Mouse (Mus musculus) forebrain, embryonic 10.5 days (tissue): ENCODE measurements around the gene Tsga10. TPM values are rescaled to one million over a fixed set of nuclear protein-coding genes. Genes with fewer than 3 reads are reported as not detected.
A peak's percentile ranks its signal among the peaks of the same experiment; 100 is the strongest.
"Not testable (repeated sequence)": the region's sequence is repeated elsewhere in the genome, so short reads cannot be mapped to it uniquely, and the experiment has no call there.

Experiments
- DNase-seq: peaks from one replicate; pipeline ENCODE4 v3.0.0-alpha.2; 2017; ENCODE audit warnings: low spot score; ENCODE audit errors: extremely low spot score
- H3K27ac ChIP-seq: fragments of 300-500 bp; sonication (generic); 2 replicates; pipeline ENCODE4 v1.5.1; 2016; ENCODE audit warnings: mild to moderate bottlenecking
- H3K27me3 ChIP-seq: fragments of 300-500 bp; sonication (generic); 2 replicates; pipeline ENCODE4 v1.6.1; 2016; ENCODE audit warnings: mild to moderate bottlenecking; ENCODE audit not compliant: poor library complexity, severe bottlenecking
- H3K36me3 ChIP-seq: fragments of 300-500 bp; sonication (generic); replicated peaks from 2 replicates; pipeline ENCODE4 v1.6.1; 2016; ENCODE audit warnings: mild to moderate bottlenecking, moderate library complexity
- H3K4me1 ChIP-seq: fragments of 300-500 bp; sonication (generic); 2 replicates; pipeline ENCODE4 v1.6.1; 2016
- H3K4me3 ChIP-seq: fragments of 300-500 bp; sonication (generic); 2 replicates; pipeline ENCODE4 v1.5.1; 2016; ENCODE audit warnings: mild to moderate bottlenecking, moderate library complexity
- H3K9me3 ChIP-seq: fragments of 300-500 bp; sonication (generic); 2 replicates; pipeline ENCODE4 v1.6.1; 2016; ENCODE audit warnings: mild to moderate bottlenecking, moderate library complexity
- WGBS: fragments of 180-500 bp; shearing (Covaris S2); methylation state at CpG from one replicate; pipeline ENCODE4 v1.1.7; 2016; 5-methylcytosine and 5-hydroxymethylcytosine counted together
- polyA plus RNA-seq: library from polyadenylated mRNA; unstranded; fragments of >200 nt; fragmentation: Nextera tagmentation; extraction: Ambion mirVana; gene quantifications from 2 replicates; pipeline ENCODE4 v1.2.1, GENCODE M21; 2016

Gene Tsga10
- polyA plus RNA-seq, 1 experiment from 2014 or later, result 10.4 TPM

DNA sequence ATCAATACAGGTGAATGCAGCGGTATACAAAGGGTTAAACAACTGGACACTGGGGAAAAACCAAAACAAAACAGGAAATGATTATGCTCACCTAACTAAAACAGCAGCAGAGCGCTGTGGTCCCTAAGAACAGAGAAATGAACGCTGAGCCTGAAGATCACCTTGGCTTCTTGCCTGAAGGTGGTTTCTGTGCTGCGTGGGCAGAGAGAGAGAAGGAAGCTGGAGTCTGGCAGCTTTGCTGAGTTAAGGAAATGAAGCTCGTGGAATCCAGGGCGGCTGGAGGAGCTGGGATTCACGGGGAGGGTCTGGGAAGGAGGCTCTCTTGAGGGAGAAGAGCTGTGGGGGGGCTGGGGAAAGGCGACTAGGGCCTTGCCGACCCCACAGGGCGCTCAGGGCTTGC, 138.2 kb downstream of the Tsga10 start:
- no peak for DNase-seq
- no peaks in the 10 kb centered on the region for H3K27me3 ChIP-seq
- no peak overlapping the region for H3K27ac ChIP-seq
- no peaks in the 10 kb centered on the region for H3K4me1 ChIP-seq
- no peaks in the 10 kb centered on the region for H3K36me3 ChIP-seq
- WGBS, result 80% methylated on average over 10 of the region's 10 CpGs
- no peak overlapping the region for H3K4me3 ChIP-seq
- H3K9me3 ChIP-seq, result no peaks in the 10 kb centered on the region

DNA sequence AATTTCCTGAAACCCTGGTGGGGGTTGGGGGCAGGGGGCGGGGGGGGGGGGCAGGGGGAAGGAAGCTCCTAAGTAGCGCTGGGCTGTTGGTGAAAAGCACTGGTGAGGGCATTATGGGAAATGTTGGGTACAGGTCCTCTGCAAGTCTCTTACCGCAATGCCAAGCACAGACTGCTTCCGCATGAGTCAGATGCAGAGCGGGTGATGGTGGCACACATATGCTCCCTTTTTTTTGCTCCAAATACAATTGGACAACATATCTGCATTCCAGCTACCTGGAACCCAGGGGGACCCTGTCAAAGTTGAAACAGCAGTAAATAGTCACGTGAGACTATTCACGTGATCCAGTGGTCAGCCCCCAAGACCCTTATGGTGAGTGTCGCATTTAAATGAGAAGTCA, 139.0 kb downstream of the Tsga10 start:
- WGBS, result 82% methylated on average over 8 of the region's 8 CpGs
- H3K36me3 ChIP-seq, result no peaks in the 10 kb centered on the region
- no peak for DNase-seq
- no peak overlapping the region for H3K4me3 ChIP-seq
- no peaks in the 10 kb centered on the region for H3K4me1 ChIP-seq
- no peaks in the 10 kb centered on the region for H3K9me3 ChIP-seq
- H3K27me3 ChIP-seq, result peaks cover 5% of the 10 kb centered on the region; the same call in 1 of the 2 replicates
- no peak overlapping the region for H3K27ac ChIP-seq

DNA sequence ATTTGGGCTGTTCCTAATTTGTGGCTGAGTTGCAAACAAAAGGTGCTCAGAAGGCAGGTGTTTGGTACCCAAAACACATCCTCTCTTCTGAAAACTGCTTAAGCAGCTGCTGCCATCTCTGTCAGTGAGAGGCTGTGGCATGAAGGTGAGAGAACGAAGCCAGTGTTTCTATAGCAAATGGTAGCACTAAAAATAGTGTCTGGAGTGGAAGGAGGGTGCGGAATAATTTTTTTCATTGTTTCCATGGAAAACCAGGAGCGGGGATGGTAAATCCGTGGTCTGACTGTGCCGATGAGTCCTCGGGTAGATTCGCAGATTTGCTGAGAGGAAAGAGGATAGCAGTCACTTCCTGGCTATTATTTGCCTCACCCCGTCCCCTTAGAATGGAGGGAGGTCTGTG, 139.8 kb downstream of the Tsga10 start:
- H3K27me3 ChIP-seq, result peaks cover 9% of the 10 kb centered on the region
- no peak for DNase-seq
- H3K27ac ChIP-seq, result no peak overlapping the region
- 89% methylated on average over 8 of the region's 8 CpGs for WGBS
- H3K9me3 ChIP-seq, result no peaks in the 10 kb centered on the region
- no peak overlapping the region for H3K4me3 ChIP-seq
- H3K4me1 ChIP-seq, result no peaks in the 10 kb centered on the region
- H3K36me3 ChIP-seq, result no peaks in the 10 kb centered on the region

DNA sequence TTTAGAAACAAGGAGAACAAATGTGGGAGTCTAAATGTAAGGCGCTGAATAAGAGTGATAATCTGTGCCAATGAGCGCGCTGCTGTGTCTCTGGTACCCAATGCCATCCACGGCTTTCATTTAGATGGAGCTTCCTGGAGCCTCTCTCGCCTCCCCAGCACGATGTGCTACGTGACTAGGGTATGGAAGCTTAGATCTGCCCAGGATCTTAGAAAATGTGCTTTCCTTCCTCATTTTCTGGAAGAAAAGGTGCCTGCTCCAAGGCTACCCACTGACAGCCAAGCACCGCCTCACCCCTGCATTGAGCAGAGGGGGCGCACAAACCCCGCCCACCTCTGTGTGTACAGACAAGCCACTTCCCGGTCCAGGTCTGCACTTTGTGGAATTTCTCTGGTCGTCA, 140.3 kb downstream of the Tsga10 start:
- WGBS, result 78% methylated on average over 12 of the region's 12 CpGs
- H3K9me3 ChIP-seq, result no peaks in the 10 kb centered on the region

DNA sequence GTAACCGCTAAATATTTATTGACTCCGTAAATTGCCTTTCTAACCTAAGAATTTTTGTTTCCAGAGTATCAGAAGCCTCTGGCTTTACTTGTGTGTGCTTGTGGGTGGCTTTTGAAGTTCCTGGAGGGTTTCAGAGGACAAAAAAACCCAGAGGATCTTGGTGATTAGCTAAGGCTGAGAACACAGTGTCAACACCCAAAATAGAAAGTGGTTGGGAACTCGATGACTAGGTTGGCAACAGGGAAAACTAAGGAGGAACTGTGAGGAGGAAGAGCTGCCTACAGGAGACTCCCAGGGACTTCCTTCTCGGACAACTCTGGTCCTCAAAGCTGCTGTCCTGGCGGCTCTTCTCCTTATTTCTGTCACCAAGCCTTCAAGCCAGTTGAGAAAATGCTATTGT, 145.1 kb downstream of the Tsga10 start:
- peaks cover 15% of the 10 kb centered on the region for H3K4me1 ChIP-seq
- H3K36me3 ChIP-seq, result no peaks in the 10 kb centered on the region
- H3K27me3 ChIP-seq, result peaks cover 58% of the 10 kb centered on the region
- no peak for DNase-seq
- 83% methylated on average over 5 of the region's 5 CpGs for WGBS
- H3K27ac ChIP-seq, result no peak overlapping the region
- H3K4me3 ChIP-seq, result no peak overlapping the region
- no peaks in the 10 kb centered on the region for H3K9me3 ChIP-seq

More for the DNA sequence above, 140.3 kb downstream of the Tsga10 start:
- Histone ChIP-seq H3K27me3 (peaks cover 14% of the 10 kb centered on the region), H3K27ac (no peak overlapping the region), H3K4me3 (no peak overlapping the region), H3K36me3 (no peaks in the 10 kb centered on the region), H3K4me1 (no peaks in the 10 kb centered on the region)
- DNase-seq, result no peak

DNA sequence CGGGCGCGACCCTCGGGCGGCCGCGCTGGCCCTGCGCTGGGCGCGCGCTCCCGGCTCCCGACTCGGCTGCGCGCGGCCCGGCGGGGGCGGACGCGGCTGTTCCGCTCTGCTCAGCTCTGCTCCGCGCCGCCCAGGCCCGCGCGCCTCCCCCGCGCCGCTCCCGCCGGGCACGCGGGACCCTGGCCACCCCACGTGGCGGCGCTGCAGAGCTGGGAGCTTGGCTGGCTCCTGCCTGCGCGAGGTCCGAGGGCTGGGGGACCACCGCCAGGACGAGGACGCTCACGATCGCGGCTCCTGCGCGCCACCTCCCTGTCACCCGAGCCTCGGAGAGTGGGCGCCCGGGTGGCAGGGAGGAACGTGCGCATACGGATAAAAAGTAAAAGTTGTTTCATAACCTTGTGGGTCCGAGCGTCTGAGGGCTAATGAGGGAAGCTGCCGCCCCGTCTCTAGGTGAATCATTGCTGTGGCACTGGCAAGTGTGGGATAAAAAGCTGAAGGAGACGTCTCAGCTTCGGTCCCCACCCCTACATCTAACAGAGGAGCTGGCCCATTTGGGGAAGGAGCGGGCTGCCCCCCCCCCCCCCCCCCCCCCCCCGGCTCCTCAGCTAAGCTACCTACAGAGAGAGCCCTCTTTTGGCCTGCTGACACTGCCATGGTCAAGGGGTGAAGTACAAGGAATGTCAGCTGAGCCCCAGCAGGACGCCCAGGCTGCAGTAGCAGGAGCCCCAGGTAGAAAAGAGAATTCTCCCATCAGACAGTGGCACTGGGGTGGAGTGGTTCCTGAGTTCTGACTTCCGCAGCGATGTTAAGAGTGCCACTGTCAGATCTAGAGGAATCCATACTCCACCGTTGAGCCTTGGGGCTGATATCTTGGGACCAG, 146.2 kb downstream of the Tsga10 start, which contains the start of gene 2010300C02Rik:
Gene 2010300C02Rik (minus strand): TSS at position 325 of the 880 bp plus-strand sequence.
- Histone ChIP-seq H3K27me3 (peaks cover 58% of the 10 kb centered on the region), H3K4me3 (peak within 1 kb of the TSS; percentile 66)
- WGBS, result under 1% methylated on average over 67 of the region's 69 CpGs

DNA sequence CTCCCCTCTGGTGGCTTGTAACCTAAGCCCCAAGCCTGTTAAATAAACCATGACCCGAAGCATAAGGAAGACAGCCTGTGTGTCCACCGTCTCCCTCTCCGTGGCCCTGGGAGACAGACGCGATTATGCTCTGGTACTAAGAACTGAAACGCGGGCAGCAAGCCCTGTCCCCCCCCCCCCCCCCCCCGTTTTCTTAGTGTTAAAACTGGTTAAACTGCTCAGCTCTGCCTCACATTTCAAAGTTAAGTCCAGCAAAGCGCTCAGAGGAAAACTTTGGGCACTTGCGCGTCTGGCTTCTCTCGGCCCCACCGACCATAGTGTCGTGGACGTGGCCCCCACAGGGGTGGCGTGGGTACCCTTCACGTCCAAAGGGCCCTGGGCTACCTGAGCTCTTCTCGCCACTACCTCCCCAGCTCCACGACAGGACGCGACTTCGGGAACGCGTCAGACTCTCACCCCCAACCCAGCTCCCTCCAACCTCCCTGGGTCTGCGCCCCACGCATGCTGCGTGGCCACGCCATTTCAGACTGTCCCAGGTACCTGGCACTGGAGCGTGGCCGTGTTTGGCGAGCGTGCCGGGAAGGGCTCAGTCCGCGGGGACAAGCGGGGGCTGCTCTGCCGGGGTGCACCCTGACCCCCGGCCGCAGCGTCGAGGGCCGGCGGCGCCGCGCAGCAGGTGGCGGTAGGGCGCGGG, 147.1 kb downstream of the Tsga10 start:
- Histone ChIP-seq H3K36me3 (no peaks in the 10 kb centered on the region), H3K27ac (peak overlapping the region; percentile 35; the same call in 1 of the 2 replicates), H3K9me3 (no peaks in the 10 kb centered on the region), H3K27me3 (peaks cover 58% of the 10 kb centered on the region), H3K4me3 (peak overlapping the region; percentile 66), H3K4me1 (peaks cover 15% of the 10 kb centered on the region)
- DNase-seq, result no peak
- WGBS, result 5% methylated on average over 49 of the region's 49 CpGs

More for the DNA sequence above, 146.2 kb downstream of the Tsga10 start, which contains the start of gene 2010300C02Rik:
- H3K36me3 ChIP-seq, result no peaks in the 10 kb centered on the region
- H3K4me1 ChIP-seq, result peaks cover 15% of the 10 kb centered on the region
- H3K27ac ChIP-seq, result peak within 1 kb of the TSS; percentile 72
- H3K9me3 ChIP-seq, result no peaks in the 10 kb centered on the region
- peak; percentile 36 for DNase-seq

DNA sequence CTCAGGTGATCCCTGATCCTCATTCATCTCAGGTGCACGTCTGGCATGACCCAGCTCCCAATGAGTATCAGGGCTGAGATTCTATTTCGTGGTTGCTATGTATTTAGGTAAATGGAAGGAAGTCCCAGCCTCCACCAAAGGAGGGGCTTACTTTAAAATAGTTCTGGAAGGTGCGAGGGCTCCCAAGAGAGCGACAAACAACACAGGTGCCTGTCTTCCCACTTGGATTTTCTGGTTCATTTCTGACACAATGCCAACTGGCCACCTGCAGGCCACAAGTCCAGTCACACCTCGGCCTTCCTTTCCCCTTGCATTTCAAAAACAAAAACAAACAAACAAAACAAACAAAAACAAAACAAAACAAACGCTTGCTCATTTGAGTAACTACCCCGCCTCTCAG, 147.7 kb downstream of the Tsga10 start:
- no peak overlapping the region for H3K27ac ChIP-seq
- H3K27me3 ChIP-seq, result peaks cover 58% of the 10 kb centered on the region
- no peaks in the 10 kb centered on the region for H3K9me3 ChIP-seq
- WGBS, result 54% methylated on average over 7 of the region's 7 CpGs
- no peak overlapping the region for H3K4me3 ChIP-seq
- DNase-seq, result no peak
- no peaks in the 10 kb centered on the region for H3K36me3 ChIP-seq
- peaks cover 15% of the 10 kb centered on the region for H3K4me1 ChIP-seq

DNA sequence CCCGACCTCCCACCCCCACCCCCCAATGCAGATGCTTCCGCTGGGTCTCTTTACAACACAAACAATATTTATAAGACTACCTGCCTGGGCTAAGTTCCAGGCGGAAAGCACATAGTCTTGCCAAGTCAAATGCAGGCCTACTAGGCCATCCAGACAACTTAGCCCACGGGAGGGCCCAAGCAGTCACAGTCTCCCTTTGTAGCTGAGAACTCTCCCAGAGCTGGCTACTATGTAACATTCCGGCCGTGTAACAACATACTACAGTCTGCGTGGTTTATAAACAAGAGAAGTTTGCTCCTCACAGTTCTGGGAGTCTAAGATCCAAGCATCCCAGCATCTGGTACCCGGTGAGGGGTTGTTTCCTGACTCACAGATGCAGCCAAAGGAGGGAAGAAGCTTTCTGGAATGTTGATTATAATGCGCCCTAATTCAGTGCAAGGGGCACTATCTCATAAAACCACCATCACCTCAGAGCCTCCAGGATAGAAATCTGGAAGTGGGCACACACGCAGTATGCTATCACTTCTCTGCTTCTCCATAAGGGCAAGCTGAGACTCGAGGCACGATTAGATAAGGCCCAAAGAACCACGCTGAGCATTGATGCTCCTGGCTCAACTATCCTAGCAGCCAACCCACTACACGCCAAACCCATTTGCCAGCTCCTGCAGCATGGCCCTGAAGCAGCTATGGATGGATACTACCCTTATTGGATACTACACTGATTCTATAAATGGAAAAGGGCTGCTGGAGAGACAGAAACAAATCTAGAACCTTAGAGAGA, 148.6 kb downstream of the Tsga10 start:
- H3K9me3 ChIP-seq, result no peaks in the 10 kb centered on the region
- DNase-seq, result no peak
- peaks cover 56% of the 10 kb centered on the region for H3K27me3 ChIP-seq
- H3K36me3 ChIP-seq, result no peaks in the 10 kb centered on the region
- peaks cover 15% of the 10 kb centered on the region for H3K4me1 ChIP-seq
- WGBS, result 83% methylated on average over 14 of the region's 14 CpGs
- no peak overlapping the region for H3K4me3 ChIP-seq
- no peak overlapping the region for H3K27ac ChIP-seq

DNA sequence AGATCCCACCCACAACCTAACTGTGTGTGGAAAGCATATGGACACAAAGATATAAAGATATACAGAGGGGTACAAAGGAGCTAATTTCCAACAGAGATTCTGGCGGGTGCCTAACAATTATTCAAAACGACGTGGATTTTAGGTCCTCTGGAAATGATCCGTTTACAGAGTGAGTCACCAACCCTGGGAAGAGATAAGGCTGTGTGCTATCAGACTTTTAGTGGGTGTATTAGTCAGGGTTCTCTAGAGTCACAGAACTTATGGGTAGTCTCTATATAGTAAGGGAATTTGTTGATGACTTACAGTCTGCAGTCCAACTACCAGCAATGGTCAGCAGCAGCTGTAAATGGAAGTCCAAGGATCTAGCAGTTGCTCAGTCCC, 153.9 kb downstream of the Tsga10 start:
- not testable (repeated sequence) for H3K27me3 ChIP-seq, H3K9me3 ChIP-seq
- 89% methylated on average over 4 of the region's 4 CpGs for WGBS

DNA sequence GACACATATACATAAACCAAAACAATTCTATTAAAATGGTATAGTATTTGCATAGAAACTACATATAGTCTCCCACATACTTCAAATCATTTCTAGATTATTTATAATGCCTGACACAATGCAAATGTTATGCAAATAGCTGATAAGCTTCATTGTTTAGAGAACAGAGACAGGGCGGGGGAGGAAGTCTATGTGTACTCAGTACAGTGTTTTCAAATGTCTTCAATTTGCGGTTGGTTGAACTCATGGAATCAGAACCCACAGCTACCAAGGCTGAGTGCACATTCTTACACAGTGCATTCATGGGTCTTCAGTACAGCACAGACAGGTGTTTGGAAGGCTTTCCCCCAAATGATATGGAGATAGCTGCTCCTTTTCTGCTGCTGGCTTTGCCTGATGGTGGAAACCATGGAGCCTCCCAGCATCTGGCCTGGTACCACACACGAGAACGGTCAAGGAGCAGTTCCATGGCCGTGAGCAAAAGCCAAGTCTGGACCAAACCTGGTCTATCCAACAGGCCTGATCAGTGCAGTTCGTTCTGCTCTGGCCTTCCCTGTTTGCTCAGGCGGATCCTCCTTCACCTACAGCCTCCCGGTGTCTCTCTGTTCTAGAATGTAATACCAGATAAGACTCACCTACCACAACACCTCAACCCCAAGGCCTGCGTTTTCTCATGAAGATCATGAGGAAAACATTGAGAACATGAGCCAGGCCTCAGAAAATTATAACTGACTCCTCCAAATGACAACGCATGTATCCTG, 154.5 kb downstream of the Tsga10 start:
- Histone ChIP-seq H3K36me3 (no peaks in the 10 kb centered on the region), H3K27me3 (0 out of 2 replicates have a peak, but pooled peaks cover 2% of the 10 kb centered on the region), H3K9me3 (no peaks in the 10 kb centered on the region), H3K27ac (no peak overlapping the region), H3K4me3 (no peak overlapping the region), H3K4me1 (no peaks in the 10 kb centered on the region)
- 89% methylated on average over 10 of the region's 10 CpGs for WGBS
- DNase-seq, result no peak

More for the DNA sequence above, 153.9 kb downstream of the Tsga10 start:
- not testable (repeated sequence) for H3K4me3 ChIP-seq, H3K27ac ChIP-seq, DNase-seq, H3K36me3 ChIP-seq, H3K4me1 ChIP-seq

DNA sequence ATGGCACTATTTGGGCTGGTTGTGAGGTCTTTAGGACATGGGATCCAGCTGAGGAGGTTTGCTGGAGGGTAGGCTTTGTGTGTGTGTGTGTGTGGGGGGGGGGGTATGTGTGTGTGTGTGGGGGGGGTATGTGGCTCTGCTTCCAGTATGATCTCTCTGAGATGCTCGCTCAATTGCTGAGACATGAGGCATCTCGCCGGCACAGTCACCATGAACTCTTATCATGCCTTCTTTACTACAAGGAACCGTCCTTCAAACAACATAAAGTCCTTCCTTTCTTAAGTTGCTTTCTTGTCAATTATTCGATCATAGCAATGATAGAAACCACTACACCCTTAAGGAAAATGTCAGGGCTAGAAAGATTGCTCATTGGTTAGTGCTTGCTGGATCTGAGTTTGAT, 155.1 kb downstream of the Tsga10 start:
- 94% methylated on average over 5 of the region's 5 CpGs for WGBS
- Histone ChIP-seq H3K9me3 (no peaks in the 10 kb centered on the region), H3K4me1 (no peaks in the 10 kb centered on the region), H3K36me3 (no peaks in the 10 kb centered on the region), H3K27ac (no peak overlapping the region), H3K27me3 (no peaks in the 10 kb centered on the region), H3K4me3 (no peak overlapping the region)
- no peak for DNase-seq
